Mouse (Mus musculus): ENCODE measurements around the gene Hmgxb4.

DNA sequence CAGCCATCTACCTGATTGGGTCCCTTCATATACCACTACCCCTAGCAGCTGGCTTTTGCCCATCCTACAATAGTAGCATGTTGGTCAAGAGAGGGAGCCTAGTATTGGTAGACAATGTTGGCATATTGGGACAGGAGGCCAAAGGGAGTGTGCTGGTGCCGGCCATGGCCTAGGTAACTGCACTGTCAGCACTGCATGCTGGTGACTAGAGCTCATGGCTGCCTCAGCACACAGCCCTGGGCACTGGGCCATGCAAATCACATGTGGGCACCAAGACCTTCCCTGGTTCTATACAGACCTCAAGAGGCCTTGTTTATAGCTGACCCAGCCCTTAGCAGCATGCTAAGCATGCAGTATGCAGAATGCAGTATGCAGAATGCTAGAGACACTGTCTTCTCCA lies 77.1 kb downstream of the Hmgxb4 start:
- no peak for TF ChIP-seq CTCF (conservative IDR thresholded peaks at IDR 0.05 in 1 of 2, IDR thresholded peaks at IDR 0.05 in 1 of 2; ENCODE audit: low read depth in 2 of 2, low read length in 2 of 2)
- TF ChIP-seq USF2 (conservative IDR thresholded peaks at IDR 0.05; ENCODE audit: low read depth, low read length): no peak
- TF ChIP-seq HCFC1 (IDR thresholded peaks at IDR 0.05; ENCODE audit: low read depth, low read length): no peak

All from CH12.LX (cell line).